Mouse (Mus musculus) E14TG2a.4 (cell line): ENCODE results near the gene Tmem201.

Experiments
- CTCF ChIP-seq: conservative IDR thresholded peaks from 2 replicates; pipeline ENCODE4 v1.5.1; 2014; ENCODE audit warnings: low read length
- NANOG ChIP-seq: IDR thresholded peaks from 2 replicates; pipeline ENCODE4 v1.6.1; 2014; ENCODE audit warnings: borderline replicate concordance, low read length, mixed read lengths

- no peak for TF ChIP-seq CTCF
- TF ChIP-seq NANOG = no peak
Observed at GRCm38 (mm10) chr4:149732313-149732712, 5.5 kb downstream of the Tmem201 start.
